Mouse (Mus musculus) hindbrain, embryonic 14.5 days (tissue): Measurements from ENCODE around the gene Prex1. TPM values are rescaled to one million over a fixed set of nuclear protein-coding genes. Genes with fewer than 3 reads are reported as not detected.
A peak's percentile ranks its signal among the peaks of the same experiment; 100 is the strongest.

Experiments
- ATAC-seq: fragments of 200-750 bp; cut with Nextera tagmentation; 2 replicates; pipeline ENCODE4 v1.8.0; 2017; ENCODE audit warnings: moderate number of reproducible peaks, mild to moderate bottlenecking, moderate TSS enrichment, moderate library complexity; ENCODE audit not compliant: low FRiP score
- DNase-seq: peaks from one replicate; pipeline ENCODE4 v3.0.0-alpha.2; 2015; ENCODE audit warnings: low spot score
- H3K27ac ChIP-seq: fragments of 300-500 bp; sonication (generic); 2 replicates; pipeline ENCODE4 v1.5.1; 2014; ENCODE audit warnings: mild to moderate bottlenecking, moderate library complexity
- H3K27me3 ChIP-seq: fragments of 300-500 bp; sonication (generic); 2 replicates; pipeline ENCODE4 v1.6.1; 2014; ENCODE audit warnings: mild to moderate bottlenecking, low read length, mixed read lengths; ENCODE audit not compliant: control insufficient read depth, insufficient read depth
- H3K36me3 ChIP-seq: fragments of 300-500 bp; sonication (generic); replicated peaks from 2 replicates; pipeline ENCODE4 v1.6.1; 2014; ENCODE audit not compliant: control insufficient read depth, insufficient read depth
- H3K4me1 ChIP-seq: fragments of 300-500 bp; sonication (generic); replicated peaks from 2 replicates; pipeline ENCODE4 v1.6.1; 2014; ENCODE audit warnings: antibody characterized with exemption, low read length, mixed read lengths; ENCODE audit not compliant: control insufficient read depth, insufficient read depth
- H3K4me2 ChIP-seq: fragments of 300-500 bp; sonication (generic); replicated peaks from 2 replicates; pipeline ENCODE4 v1.6.1; 2014; ENCODE audit warnings: mild to moderate bottlenecking, moderate library complexity
- H3K4me3 ChIP-seq: fragments of 300-500 bp; sonication (generic); replicated peaks from 2 replicates; pipeline ENCODE4 v1.5.1; 2014; ENCODE audit warnings: mild to moderate bottlenecking, low read length
- H3K9ac ChIP-seq: fragments of 300-500 bp; sonication (generic); 2 replicates; pipeline ENCODE4 v1.6.1; 2014
- H3K9me3 ChIP-seq: fragments of 300-500 bp; sonication (generic); 2 replicates; pipeline ENCODE4 v1.6.1; 2016; ENCODE audit warnings: low read length; ENCODE audit not compliant: control insufficient read depth
- WGBS: fragments of 180-500 bp; shearing (Covaris S2); extraction: QIAGEN DNeasy Blood & Tissue Kit; methylation state at CpG from one replicate; pipeline ENCODE4 v1.1.7; 2014; 5-methylcytosine and 5-hydroxymethylcytosine counted together
- polyA plus RNA-seq: library from polyadenylated mRNA; unstranded; fragments of >200 nt; fragmentation: Nextera tagmentation; extraction: Ambion mirVana; gene quantifications from 2 replicates; pipeline ENCODE4 v1.2.1, GENCODE M21; 2014

Gene Prex1
- polyA plus RNA-seq, 1 experiment from 2014 or later = 27.3 TPM

- DNase-seq (no peak), ATAC-seq (peak; percentile 44; the same call in 1 of the 2 replicates)
- no peaks in the 10 kb centered on the region for H3K36me3 ChIP-seq
- H3K27me3 ChIP-seq = no peaks in the 10 kb centered on the region
- 55% methylated on average over 9 of the region's 9 CpGs for WGBS
- peak overlapping the region; percentile 68 for H3K27ac ChIP-seq
- H3K9ac ChIP-seq = 0 out of 2 replicates have a peak overlapping the region, but pooled peaks have one; percentile 20
- no peak overlapping the region for H3K4me2 ChIP-seq
- H3K4me3 ChIP-seq = no peak overlapping the region
- no peaks in the 10 kb centered on the region for H3K9me3 ChIP-seq
- H3K4me1 ChIP-seq = peaks cover 40% of the 10 kb centered on the region
These were observed 50.2 kb downstream of the Prex1 start for GRCm38 (mm10) chr2:166663250-166663961.

- H3K4me2 ChIP-seq = no peak overlapping the region
- H3K36me3 ChIP-seq = no peaks in the 10 kb centered on the region
- peaks cover 37% of the 10 kb centered on the region for H3K4me1 ChIP-seq
- H3K9me3 ChIP-seq = no peaks in the 10 kb centered on the region
- no peak overlapping the region for H3K4me3 ChIP-seq
- ATAC-seq (no peak), DNase-seq (no peak)
- peak overlapping the region; percentile 20; the same call in 1 of the 2 replicates for H3K9ac ChIP-seq
- 49% methylated on average over 6 of the region's 6 CpGs for WGBS
- no peaks in the 10 kb centered on the region for H3K27me3 ChIP-seq
- peak overlapping the region; percentile 68 for H3K27ac ChIP-seq
These were observed 51.0 kb downstream of the Prex1 start for GRCm38 (mm10) chr2:166662595-166663160.

GRCm38 (mm10) chr2:166661971-166662370 is 51.7 kb downstream of the Prex1 start:
- WGBS = 58% methylated on average over 3 of the region's 3 CpGs
- no peaks in the 10 kb centered on the region for H3K27me3 ChIP-seq
- H3K36me3 ChIP-seq = no peaks in the 10 kb centered on the region
- H3K9me3 ChIP-seq = no peaks in the 10 kb centered on the region
- no peak overlapping the region for H3K9ac ChIP-seq
- no peak overlapping the region for H3K4me2 ChIP-seq
- DNase-seq = no peak
- H3K4me1 ChIP-seq = peaks cover 38% of the 10 kb centered on the region
- peak overlapping the region; percentile 68 for H3K27ac ChIP-seq
- H3K4me3 ChIP-seq = no peak overlapping the region
- no peak for ATAC-seq

- WGBS = 60% methylated on average over 12 of the region's 12 CpGs
- no peaks in the 10 kb centered on the region for H3K9me3 ChIP-seq
- no peak overlapping the region for H3K4me2 ChIP-seq
- no peaks in the 10 kb centered on the region for H3K27me3 ChIP-seq
- peaks cover 42% of the 10 kb centered on the region for H3K4me1 ChIP-seq
- no peaks in the 10 kb centered on the region for H3K36me3 ChIP-seq
- no peak for ATAC-seq
- 0 out of 2 replicates have a peak overlapping the region, but pooled peaks have one; percentile 68 for H3K27ac ChIP-seq
- no peak overlapping the region for H3K9ac ChIP-seq
- no peak overlapping the region for H3K4me3 ChIP-seq
- DNase-seq = no peak
These were observed 52.1 kb downstream of the Prex1 start for GRCm38 (mm10) chr2:166661498-166661897.

GRCm38 (mm10) chr2:166658380-166658779 is 55.3 kb downstream of the Prex1 start:
- Histone ChIP-seq H3K27me3 (no peaks in the 10 kb centered on the region), H3K4me1 (peaks cover 45% of the 10 kb centered on the region), H3K4me3 (no peak overlapping the region), H3K4me2 (no peak overlapping the region), H3K27ac (no peak overlapping the region), H3K36me3 (no peaks in the 10 kb centered on the region), H3K9me3 (no peaks in the 10 kb centered on the region), H3K9ac (no peak overlapping the region)
- DNase-seq (no peak), ATAC-seq (no peak)
- WGBS = 73% methylated on average over 3 of the region's 3 CpGs

- Histone ChIP-seq H3K4me2 (no peak overlapping the region), H3K27me3 (no peaks in the 10 kb centered on the region), H3K27ac (peak overlapping the region; percentile 75), H3K36me3 (no peaks in the 10 kb centered on the region), H3K4me3 (no peak overlapping the region), H3K4me1 (peaks cover 36% of the 10 kb centered on the region), H3K9me3 (no peaks in the 10 kb centered on the region), H3K9ac (no peak overlapping the region)
- 21% methylated on average over 10 of the region's 10 CpGs for WGBS
- DNase-seq (no peak), ATAC-seq (no peak)
These were observed 56.1 kb downstream of the Prex1 start for GRCm38 (mm10) chr2:166657451-166658011.

GRCm38 (mm10) chr2:166656630-166657029 is 57.0 kb downstream of the Prex1 start:
- no peaks in the 10 kb centered on the region for H3K27me3 ChIP-seq
- peak overlapping the region; percentile 40 for H3K4me2 ChIP-seq
- no peak overlapping the region for H3K4me3 ChIP-seq
- 39% methylated on average over 4 of the region's 4 CpGs for WGBS
- 0 out of 2 replicates have a peak overlapping the region, but pooled peaks have one; percentile 20 for H3K9ac ChIP-seq
- H3K36me3 ChIP-seq = no peaks in the 10 kb centered on the region
- H3K27ac ChIP-seq = peak overlapping the region; percentile 75
- peaks cover 28% of the 10 kb centered on the region for H3K4me1 ChIP-seq
- DNase-seq (no peak), ATAC-seq (no peak)
- H3K9me3 ChIP-seq = no peaks in the 10 kb centered on the region

GRCm38 (mm10) chr2:166655727-166656520 is 57.7 kb downstream of the Prex1 start:
- Histone ChIP-seq H3K9me3 (no peaks in the 10 kb centered on the region), H3K36me3 (no peaks in the 10 kb centered on the region), H3K4me1 (peaks cover 28% of the 10 kb centered on the region), H3K4me2 (peak overlapping the region; percentile 40), H3K4me3 (no peak overlapping the region), H3K27ac (peak overlapping the region; percentile 75), H3K9ac (0 out of 2 replicates have a peak overlapping the region, but pooled peaks have one; percentile 20), H3K27me3 (no peaks in the 10 kb centered on the region)
- WGBS = 40% methylated on average over 11 of the region's 11 CpGs
- DNase-seq (no peak), ATAC-seq (no peak)

GRCm38 (mm10) chr2:166655308-166655707 is 58.3 kb downstream of the Prex1 start:
- 76% methylated on average over 4 of the region's 4 CpGs for WGBS
- Histone ChIP-seq H3K9me3 (no peaks in the 10 kb centered on the region), H3K27ac (no peak overlapping the region), H3K9ac (no peak overlapping the region), H3K4me3 (no peak overlapping the region), H3K36me3 (no peaks in the 10 kb centered on the region), H3K4me1 (peaks cover 33% of the 10 kb centered on the region), H3K27me3 (no peaks in the 10 kb centered on the region), H3K4me2 (no peak overlapping the region)
- no peak for DNase-seq
- no peak for ATAC-seq
